Mouse (Mus musculus) megakaryocyte, adult 5-6 weeks (primary cell): Measurements from ENCODE around the gene Prl7a2. TPM values are rescaled to one million over a fixed set of nuclear protein-coding genes. Genes with fewer than 3 reads are reported as not detected.

Experiments
- ATAC-seq: 2 replicates; pipeline ENCODE4 v1.8.0; 2016; ENCODE audit warnings: mild to moderate bottlenecking, inconsistent platforms; ENCODE audit not compliant: poor library complexity, severe bottlenecking
- total RNA-seq, 2 experiments: library from RNA; stranded (forward) in 1 of 2; stranded (reverse) in 1 of 2; fragments of 153-499, 151-499 nt in 1 of 2; fragments of 221-1000, 200-1000 nt in 1 of 2; gene quantifications; 2 replicates each; pipeline versions ENCODE4 v1.2.3 to v1.2.4; 2015 to 2017

Gene Prl7a2
- total RNA-seq (2015) (not detected in 2 replicates), total RNA-seq (2017) (not detected in 2 replicates)

DNA sequence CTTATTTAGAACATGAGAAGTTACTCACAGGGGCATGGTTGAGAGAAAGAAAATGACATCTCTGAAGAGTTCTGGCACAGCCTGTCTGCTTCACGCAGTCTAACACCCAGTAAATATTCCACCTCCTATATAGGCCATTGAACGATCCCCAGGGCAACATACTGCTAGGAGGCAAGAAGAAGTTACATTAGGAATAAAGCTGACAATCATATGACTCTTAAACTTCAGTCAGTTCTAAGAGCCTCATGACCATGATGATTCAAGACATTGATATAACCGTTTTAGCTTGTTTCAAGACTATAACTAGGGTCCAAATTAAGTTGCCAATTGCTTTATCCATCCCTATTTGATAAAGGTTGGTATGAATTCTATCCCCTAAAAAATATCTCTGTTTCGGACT, at the start of gene Prl7a2:
Gene Prl7a2 (minus strand): TSS at position 101 of the 400 bp plus-strand sequence.
- ATAC-seq, result no peak

DNA sequence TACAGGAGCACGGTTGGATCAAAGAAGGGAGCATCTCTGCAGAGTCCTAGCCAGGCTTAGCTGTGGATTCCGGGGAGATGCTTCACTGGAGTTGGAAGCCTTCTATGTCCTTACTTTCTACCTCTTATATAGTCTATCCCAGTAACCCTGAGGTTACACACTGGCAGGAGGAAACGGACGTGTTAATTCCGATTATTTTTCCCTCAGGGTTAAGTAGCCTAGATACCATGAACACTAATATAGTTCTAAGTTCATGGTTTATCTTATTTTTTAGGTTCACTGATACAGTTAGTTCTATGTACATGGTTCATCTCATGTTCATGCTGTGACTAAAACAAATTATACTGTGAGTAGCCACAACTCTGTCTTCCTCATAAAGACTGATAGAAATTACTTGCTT, 48.8 kb upstream of the Prl7a2 start, which contains the start of gene Prl7d1:
Gene Prl7d1 (minus strand): TSS at position 101 of the 400 bp plus-strand sequence.
- ATAC-seq, result no peak

DNA sequence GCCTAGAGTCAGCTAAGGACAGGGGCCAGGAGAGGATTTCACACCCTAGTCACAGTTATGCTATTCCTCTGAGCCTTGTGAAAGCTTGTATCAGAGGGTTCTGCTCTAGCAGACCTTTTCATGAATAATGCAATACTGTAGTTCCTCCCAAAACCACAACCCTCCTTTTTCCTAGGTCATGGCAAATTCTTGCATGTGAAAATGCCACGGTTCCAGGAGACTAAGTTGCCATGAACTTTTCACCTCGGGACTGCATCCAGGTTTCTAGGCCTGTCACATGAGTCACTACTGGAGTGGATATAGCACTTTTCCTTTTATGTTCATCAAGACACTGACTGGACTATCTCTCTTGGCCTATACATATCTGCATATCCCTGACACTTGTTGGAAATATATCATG, 38.7 kb upstream of the Prl7a2 start:
- ATAC-seq, result no peak

DNA sequence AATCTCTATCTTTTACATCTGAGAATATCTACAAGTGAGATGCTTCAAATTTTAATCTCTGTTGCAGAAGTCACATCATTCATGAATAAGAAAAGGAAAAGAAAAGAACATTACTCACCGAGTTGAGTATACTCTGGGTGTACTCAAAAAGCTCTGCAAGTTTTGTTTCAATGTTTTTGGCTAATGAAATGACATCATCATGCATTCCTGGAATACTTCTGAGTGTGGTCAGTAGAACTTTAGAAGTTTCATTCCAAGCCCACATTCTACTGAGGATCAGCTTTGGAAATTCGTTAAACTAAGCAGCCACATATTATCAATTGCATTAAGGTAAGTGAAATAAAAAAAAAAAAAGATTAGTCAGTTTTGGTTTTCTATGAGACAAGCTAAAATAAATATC, 7.1 kb downstream of the Prl7a2 start:
- ATAC-seq, result no peak

DNA sequence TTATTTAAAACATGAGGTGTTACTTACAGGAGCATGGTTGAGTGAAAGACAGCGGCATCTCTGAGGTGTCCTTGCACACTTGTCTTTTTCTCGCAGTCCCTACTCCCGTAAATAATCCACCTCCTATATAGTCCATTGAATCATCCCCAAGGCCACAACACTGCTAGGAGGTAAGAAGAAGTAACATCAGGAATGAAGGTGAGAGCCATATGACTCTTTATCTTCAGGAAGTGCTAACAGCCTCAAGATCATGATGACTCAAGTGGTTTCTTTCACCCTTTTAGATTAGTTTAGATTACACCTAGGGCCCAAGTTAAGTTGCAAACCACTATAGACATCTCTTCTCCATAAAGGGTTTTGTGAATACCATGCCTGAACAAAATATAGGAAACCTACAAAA, 25.4 kb downstream of the Prl7a2 start, which contains the start of gene Prl7a1:
Gene Prl7a1 (minus strand): TSS at position 101 of the 400 bp plus-strand sequence.
- no peak for ATAC-seq

DNA sequence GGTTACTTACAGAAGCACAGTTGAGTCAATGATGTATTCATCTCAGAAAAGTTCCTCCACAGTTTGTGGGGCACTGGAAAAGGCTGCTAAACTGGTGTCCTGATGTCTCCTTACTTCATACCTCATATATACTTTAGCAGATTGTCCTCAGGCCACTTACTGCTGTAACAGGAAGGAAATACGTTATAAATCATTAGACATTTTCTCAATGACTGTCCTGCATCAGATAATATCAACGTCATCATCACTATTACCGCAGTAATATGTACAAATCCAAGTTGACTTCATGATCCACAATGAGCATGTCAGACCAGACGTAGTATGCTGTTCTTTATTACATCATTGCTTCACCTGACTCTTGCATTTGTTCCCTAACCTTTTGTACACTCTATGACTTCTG, 57.4 kb downstream of the Prl7a2 start, which contains the start of gene Prl7b1:
Gene Prl7b1 (minus strand): TSS at position 101 of the 400 bp plus-strand sequence.
- no peak for ATAC-seq

Other genes with a start within 250 kb of the Prl7a2 start
- not detected in 2 replicates for gene Prl8a6, start 229.3 kb downstream of the Prl7a2 start, total RNA-seq (2015)
- not detected in 2 replicates for gene Prl8a6, start 229.3 kb downstream of the Prl7a2 start, total RNA-seq (2017)
- not detected in 2 replicates for gene Prl8a8, start 154.8 kb downstream of the Prl7a2 start, total RNA-seq (2015)
- gene Prl8a8, start 154.8 kb downstream of the Prl7a2 start, total RNA-seq (2017), result not detected in 2 replicates
- gene Prl8a9, start 103.4 kb downstream of the Prl7a2 start, total RNA-seq (2015), result not detected in 2 replicates
- not detected in 2 replicates for gene Prl8a9, start 103.4 kb downstream of the Prl7a2 start, total RNA-seq (2017)
- gene Prl8a1, start 85.9 kb downstream of the Prl7a2 start, total RNA-seq (2015), result not detected in 2 replicates
- gene Prl8a1, start 85.9 kb downstream of the Prl7a2 start, total RNA-seq (2017), result not detected in 2 replicates
- not detected in 2 replicates for gene Prl7b1, start 57.5 kb downstream of the Prl7a2 start, total RNA-seq (2015)
- not detected in 2 replicates for gene Prl7b1, start 57.5 kb downstream of the Prl7a2 start, total RNA-seq (2017)
- not detected in 2 replicates for gene Prl7a1, start 25.5 kb downstream of the Prl7a2 start, total RNA-seq (2015)
- not detected in 2 replicates for gene Prl7a1, start 25.5 kb downstream of the Prl7a2 start, total RNA-seq (2017)
- not detected in 2 replicates for gene Prl7d1, start 48.7 kb upstream of the Prl7a2 start, total RNA-seq (2015)
- gene Prl7d1, start 48.7 kb upstream of the Prl7a2 start, total RNA-seq (2017), result not detected in 2 replicates
- gene Prl7c1, start 112.8 kb upstream of the Prl7a2 start, total RNA-seq (2015), result not detected in 2 replicates
- not detected in 2 replicates for gene Prl7c1, start 112.8 kb upstream of the Prl7a2 start, total RNA-seq (2017)
- gene Prl2a1, start 133.6 kb upstream of the Prl7a2 start, total RNA-seq (2015), result not detected in 2 replicates
- gene Prl2a1, start 133.6 kb upstream of the Prl7a2 start, total RNA-seq (2017), result not detected in 2 replicates
- gene Prl2c1, start 181.3 kb upstream of the Prl7a2 start, total RNA-seq (2015), result not detected in 2 replicates
- gene Prl2c1, start 181.3 kb upstream of the Prl7a2 start, total RNA-seq (2017), result not detected in 2 replicates